Mouse (Mus musculus): Measurements from ENCODE around the gene Mrap.

DNA sequence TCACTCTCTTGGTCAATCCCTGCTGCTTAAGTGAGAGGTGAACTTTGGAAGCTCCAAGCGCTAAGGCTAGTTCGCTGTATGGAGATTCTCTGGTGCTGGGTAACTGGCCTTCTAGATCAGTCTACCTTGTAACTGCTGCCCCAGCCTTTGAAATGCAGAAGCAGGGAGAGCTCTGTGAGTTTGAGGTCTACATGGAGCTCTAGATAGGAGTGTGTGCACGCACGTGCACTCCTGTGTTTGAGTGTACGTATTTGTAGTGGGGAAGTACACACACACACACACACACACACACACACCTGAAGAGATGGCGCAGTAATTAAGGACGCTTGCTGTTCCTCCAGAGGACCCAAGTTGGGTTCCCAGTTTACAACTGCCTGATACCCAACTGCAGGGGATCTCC lies 10.2 kb downstream of the Mrap start:
- TF ChIP-seq POLR2A (IDR thresholded peaks at IDR 0.05; ENCODE audit: low read depth, low read length) (no peak), CTCF (conservative IDR thresholded peaks at IDR 0.05 in 1 of 2, IDR thresholded peaks at IDR 0.05 in 1 of 2; ENCODE audit: low read depth in 2 of 2, low read length in 2 of 2) (no peak), RCOR1 (conservative IDR thresholded peaks at IDR 0.05; ENCODE audit: low read depth, low read length) (no peak), EP300 (IDR thresholded peaks at IDR 0.05; ENCODE audit: low read length) (no peak), MAX (IDR thresholded peaks at IDR 0.05; ENCODE audit: low read length) (no peak)

Measured in CH12.LX (cell line).